Mouse (Mus musculus) monocyte, adult 5-6 weeks (primary cell): ENCODE measurements around the gene BC030499. TPM values are rescaled to one million over a fixed set of nuclear protein-coding genes. Genes with fewer than 3 reads are reported as not detected.

ENCODE experiments used
- ATAC-seq: fragments of 153-309, 156-312 bp; replicated peaks from 2 replicates; pipeline ENCODE4 v1.8.0; 2017; ENCODE audit warnings: mild to moderate bottlenecking; ENCODE audit not compliant: low TSS enrichment, insufficient number of reproducible peaks, severe bottlenecking, poor library complexity, low FRiP score
- total RNA-seq: library from RNA; stranded (forward); fragments of 200-1000, 200-491, 200-594 nt; gene quantifications from 3 replicates; pipeline ENCODE4 v1.2.3, GENCODE M21; 2017

BC030499 gene
- total RNA-seq, 1 experiment from 2014 or later, result not detected

DNA sequence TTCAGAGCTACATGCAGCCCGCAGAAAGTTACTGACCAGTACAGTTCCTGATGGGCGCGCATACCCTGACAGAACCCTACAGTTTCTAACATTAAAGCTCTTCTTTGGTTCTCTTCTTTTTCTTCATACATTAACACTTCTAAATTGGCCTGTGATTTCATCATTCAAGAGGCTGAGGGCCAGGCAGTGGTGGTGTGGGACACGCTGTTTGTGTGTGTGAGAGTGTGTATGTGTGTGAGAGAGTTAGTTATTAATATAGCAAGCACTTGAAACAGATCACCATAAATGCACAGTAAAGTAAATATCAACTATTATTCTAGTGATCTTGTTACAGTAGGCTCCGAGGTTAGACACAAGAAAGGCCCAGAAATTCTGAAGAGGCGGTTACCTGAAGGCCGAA lies 10.3 kb downstream of the BC030499 start:
- no peak for ATAC-seq

GRCm38 (mm10) chr11:78301357-78302084 lies 10.9 kb downstream of the BC030499 start, which contains the start of gene Spag5:
Gene Spag5 (plus strand): TSS chr11:78301529.
- peak; percentile 100 for ATAC-seq

DNA sequence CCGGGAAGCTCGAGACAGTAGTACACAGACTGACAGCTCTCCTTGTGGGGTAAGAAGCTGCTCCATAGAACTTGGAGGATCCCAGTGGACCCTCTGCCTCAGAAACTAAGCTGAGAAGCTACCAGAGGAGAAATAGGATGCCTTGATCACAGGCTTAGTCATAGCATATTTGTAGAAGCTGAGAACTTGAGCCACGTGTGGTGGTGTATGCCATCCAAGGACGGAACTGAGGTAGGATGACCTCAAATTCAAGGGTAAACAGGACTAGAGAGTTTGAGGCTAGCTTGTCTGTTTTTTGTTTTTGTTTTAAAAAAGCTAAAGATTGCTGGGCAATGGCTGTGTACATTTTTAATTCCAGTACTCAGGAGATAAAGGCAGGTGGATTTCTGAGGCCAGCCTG lies 14.6 kb downstream of the BC030499 start:
- no peak for ATAC-seq

GRCm38 (mm10) chr11:78310861-78311511 lies 20.3 kb downstream of the BC030499 start:
- no peak for ATAC-seq

DNA sequence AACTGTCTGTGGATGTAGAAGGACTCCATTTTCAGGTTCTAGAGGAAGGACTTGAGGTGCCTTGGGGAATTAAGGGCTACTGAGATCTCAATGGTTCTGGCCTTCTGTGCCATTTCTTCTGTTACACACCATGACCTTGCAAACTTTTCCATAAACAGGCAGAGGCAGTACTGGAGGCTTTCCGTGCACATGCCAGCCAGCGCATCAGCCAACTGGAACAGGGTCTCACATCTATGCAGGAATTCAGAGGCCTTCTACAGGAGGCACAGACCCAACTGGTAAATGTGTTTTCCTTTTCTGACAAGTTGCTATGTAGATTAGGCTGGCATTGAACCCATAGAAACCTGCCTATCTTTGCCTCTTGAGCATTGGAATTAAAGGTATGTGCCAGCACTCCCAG lies 23.0 kb downstream of the BC030499 start:
- ATAC-seq, result no peak

- no peak for ATAC-seq
Measured at GRCm38 (mm10) chr11:78318411-78318810, 27.8 kb downstream of the BC030499 start.

DNA sequence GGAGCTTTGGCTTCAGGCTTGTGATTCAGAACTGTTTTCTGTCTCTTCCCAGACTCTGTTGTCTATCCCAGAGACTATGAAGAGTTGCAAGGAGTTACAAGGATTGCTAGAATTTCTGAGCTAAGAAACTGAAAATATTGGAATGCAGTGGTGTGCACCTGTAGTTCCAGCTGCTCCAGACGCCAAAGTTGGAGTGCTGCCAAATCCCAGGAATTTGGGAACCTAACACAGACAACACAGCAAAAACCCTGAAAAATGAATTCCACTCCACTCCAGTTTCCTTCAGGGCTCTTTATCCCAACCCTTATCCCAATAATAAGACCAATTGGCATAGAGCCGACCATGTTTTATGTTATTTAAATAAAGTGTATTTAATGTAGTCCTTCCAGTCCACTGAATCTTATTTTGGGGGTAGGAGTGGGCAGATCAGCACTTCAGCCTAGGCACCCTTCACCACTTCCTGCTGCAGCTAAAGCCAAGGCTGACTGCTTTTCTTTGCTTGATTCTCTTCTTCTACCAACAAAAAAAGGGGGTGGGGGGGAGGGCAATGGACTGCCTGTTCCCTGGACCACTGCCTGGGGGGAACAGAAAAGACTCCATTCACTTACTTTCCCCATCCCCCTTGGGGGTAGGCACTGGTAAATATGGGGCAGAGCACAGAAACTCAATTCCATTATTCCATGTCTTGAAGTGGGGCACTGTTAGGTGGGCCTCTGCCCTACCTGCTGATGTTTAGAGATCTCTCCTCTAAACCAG lies 31.6 kb downstream of the BC030499 start:
- ATAC-seq, result no peak

- peak; percentile 90 for ATAC-seq
Measured at GRCm38 (mm10) chr11:78322860-78323259, 32.2 kb downstream of the BC030499 start, which contains the start of gene Aldoc. Gene Aldoc (plus strand): TSS chr11:78322968.

GRCm38 (mm10) chr11:78324000-78324785 lies 33.6 kb downstream of the BC030499 start:
- ATAC-seq, result no peak

DNA sequence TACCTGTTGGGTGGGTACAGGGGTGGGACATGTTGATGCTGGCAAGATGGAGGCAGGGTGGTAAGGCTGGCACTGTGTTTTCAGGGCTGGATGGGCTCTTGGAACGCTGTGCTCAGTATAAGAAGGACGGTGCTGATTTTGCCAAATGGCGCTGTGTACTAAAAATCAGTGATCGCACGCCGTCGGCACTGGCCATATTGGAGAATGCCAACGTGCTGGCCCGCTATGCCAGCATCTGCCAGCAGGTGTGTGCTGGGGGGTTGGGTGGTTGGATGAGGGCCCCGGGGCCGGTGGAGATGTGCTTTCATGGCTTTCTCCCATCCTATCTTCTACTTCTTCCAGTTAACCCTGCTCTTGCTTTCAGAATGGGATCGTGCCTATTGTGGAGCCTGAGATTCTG lies 34.3 kb downstream of the BC030499 start:
- ATAC-seq, result no peak

DNA sequence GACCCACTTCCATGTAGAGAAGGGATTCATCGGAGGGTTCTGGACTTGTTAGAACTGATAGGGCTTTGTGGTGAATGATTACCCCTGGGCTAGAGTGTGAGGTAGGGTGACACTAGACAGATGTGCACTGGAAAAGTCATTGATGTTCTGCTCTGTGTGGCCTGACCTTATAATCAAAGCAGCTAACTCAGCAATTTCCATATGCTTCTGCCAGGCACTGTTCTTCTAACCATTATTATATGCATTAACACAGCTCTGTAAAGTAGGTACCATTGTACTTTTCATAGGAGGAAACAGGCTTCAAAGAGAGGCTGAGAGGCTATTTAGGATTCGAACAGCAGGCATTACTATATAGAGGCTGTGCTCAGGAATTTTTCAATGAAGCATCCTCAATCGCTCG lies 36.6 kb downstream of the BC030499 start:
- ATAC-seq, result no peak

- ATAC-seq, result peak; percentile 99
Measured at GRCm38 (mm10) chr11:78327634-78328511, 37.2 kb downstream of the BC030499 start, which contains the start of gene Pigs. Gene Pigs (plus strand): TSS chr11:78328415.

DNA sequence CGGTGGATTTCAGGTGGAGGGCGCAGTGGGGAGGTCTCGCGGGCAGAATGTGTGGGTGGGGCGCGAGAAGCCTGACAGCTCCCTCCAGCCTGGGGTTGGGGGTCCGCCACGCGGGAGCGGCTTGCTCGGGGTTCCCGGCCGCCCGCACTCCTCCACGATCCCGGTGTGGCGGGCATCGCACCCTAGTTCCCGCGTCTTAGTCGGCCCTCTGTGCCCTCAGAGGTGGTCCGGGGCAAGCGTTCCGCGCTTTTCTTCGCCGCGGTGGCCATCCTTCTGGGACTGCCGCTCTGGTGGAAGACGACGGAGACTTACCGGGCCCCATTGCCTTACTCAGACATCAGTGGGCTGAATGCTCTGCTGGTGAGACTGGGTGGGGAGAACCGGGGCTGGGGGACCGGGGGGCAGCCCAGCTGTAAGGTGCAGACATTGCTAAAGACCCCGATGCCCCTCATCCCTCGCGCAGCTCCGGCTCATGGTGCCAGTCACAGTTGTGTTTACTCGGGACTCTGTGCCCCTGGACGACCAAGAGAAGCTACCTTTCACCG lies 37.9 kb downstream of the BC030499 start:
- ATAC-seq, result no peak

DNA sequence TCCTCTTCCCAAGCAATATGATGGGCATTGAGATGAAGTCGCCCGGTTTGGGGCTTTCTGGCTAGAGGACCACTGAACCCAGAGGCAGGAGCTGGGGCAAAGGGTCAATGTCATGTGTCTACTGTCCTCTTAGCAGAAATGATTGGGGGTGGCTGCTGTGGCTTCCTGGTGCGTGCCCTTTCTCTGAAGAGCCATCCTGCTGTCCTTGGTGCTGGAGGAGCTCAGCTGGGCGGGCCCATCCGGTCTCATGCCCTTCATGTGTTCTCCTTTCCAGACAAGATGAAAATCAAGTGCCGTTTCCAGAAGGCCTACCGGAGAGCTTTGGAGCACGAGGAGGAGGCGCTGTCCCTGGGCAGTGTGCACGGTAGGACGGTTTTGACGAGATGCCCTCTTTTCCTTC lies 42.0 kb downstream of the BC030499 start:
- no peak for ATAC-seq

DNA sequence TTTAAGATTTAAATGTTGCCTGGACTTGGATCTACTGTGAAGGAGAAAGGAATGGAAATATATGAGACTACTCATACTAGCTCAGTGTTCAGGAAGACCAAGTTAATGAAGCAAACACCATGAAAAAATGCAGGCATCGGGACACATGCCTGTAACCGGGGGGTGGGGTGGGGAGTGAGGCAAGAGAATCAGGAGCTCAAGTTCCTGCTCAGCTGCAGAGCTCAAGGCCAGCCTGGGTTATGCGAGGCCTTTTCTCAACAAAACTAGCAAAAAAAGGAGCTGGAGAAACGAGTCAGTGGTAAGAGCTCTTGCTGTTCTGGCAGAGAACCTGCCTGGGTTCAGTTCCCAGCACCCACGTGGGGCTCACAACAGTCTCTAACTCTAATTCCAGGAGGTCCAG lies 43.4 kb downstream of the BC030499 start:
- no peak for ATAC-seq

GRCm38 (mm10) chr11:78337040-78337439 lies 46.4 kb downstream of the BC030499 start:
- ATAC-seq, result no peak

DNA sequence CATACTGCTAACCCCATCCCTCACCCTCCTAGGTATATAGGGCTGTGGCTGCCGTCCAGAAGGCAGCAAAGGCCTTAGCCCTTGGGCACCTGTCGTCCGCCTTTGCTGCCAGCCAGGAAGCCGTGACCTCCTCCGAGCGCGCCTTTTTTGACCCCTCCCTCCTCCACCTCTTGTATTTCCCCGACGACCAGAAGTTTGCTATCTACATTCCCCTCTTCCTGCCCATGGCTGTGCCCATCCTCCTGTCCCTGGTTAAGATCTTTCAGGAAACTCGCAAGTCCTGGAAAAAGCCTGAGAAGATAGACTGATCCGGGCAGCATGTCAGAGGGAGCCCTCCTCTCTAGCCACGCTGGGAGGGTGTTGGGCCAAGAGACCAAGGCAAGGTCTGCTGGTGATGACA lies 51.1 kb downstream of the BC030499 start:
- no peak for ATAC-seq
